Mouse (Mus musculus) heart, adult 18-20 months (tissue): ENCODE results near the gene Desi1. TPM values are rescaled to one million over a fixed set of nuclear protein-coding genes. Genes with fewer than 3 reads are reported as not detected.
"Not testable (repeated sequence)": the region's sequence is repeated elsewhere in the genome, so short reads cannot be mapped to it uniquely, and the experiment has no call there.

Experiments
- DNase-seq, 2 experiments: peaks; one replicate each; pipeline ENCODE4 v3.0.0; 2021 to 2022; ENCODE audit warnings: mixed read lengths in 1 of 2
- total RNA-seq, 2 experiments: library from RNA; stranded (reverse); gene quantifications; 2 replicates each; pipeline ENCODE4 v1.2.3; 2021

Gene Desi1
- total RNA-seq, 2 experiments from 2014 or later, result 25.1 to 29.0 TPM

GRCm38 (mm10) chr15:82019288-82019687 lies 14.4 kb downstream of the Desi1 start:
- no peak for DNase-seq

DNA sequence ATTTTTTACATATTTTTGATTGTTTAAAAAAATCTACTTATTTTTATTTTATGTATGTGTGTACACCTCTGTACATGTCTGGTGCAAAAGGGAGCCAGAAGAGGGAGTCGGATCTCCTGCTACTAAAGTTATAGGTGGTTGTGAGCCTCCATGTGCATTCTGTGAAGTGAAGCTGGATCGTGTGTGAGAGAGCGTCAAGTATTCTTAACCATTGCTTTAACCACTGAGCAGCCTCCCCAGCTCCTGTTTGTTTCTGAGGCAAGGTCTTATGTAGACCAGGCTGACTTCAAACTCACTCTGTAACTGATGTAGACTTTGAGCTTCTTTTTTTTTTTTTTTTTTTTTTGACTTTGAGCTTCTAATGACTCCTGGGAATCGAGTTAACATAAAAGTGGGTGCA lies 16.2 kb downstream of the Desi1 start:
- DNase-seq, result no peak

DNA sequence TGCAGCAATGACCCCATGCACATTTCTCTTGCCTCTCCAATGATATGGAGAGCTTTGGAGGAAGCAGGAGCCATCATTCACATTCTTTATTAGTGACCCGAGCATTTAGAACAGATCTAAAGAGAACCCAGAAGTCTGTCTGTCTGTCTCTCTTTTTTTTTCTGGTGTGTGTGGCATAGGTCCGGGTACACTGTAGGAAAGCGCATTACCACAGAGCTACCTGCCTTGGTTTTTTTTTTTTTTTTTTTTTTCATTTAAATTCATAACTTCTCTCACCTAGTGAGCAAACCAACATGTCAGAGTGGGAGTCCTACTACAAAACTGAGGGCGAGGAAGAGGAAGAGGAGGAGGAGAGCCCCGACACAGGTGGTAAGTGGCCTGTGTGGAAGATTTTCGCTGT lies 16.8 kb downstream of the Desi1 start:
- DNase-seq, result no peak

GRCm38 (mm10) chr15:82016101-82016808 lies 17.4 kb downstream of the Desi1 start:
- peak; percentile 99 to 100 for DNase-seq

- DNase-seq, result peak; percentile 20 to 45
Observed at GRCm38 (mm10) chr15:82015392-82016100, 18.1 kb downstream of the Desi1 start.

- no peak for DNase-seq
Observed at GRCm38 (mm10) chr15:82014745-82015391, 18.8 kb downstream of the Desi1 start.

DNA sequence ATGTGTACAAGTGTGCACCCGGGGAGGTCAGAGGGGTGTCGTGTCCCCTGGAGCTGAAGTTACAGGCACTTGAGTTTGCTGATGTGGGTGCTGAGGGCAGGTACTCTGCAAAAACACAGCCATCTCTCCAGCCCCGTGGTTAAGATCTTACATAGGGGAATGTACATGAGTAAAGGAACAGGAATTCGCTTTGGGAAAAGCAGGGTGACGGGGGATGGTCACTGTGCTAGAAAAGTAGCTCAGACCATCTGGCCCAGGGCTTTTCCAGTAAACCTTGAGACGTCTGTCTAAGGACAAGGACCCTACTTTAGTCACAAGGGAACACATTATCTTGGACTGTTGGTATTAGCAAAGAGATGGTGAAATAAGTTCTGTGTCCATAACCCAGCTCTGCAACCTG lies 21.7 kb downstream of the Desi1 start:
- DNase-seq, result no peak

DNA sequence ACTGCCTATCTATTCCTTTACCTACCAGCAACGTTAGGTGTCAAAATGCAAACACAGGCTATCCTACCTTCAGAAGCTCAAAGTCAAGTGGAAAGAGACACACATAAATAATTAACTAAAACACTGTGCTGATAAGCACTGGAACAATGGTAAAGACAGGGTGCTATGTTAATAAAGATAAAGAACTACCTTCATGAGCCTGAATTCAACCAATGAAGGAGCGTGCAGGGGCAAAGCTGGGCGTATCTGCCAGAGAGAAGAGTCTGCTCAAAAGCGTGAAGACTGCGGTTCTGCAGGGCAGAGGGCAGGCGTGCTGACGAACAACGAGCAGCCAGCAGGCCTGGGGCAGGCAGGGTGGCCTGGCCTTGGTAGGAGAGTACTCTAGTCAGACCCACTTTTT lies 29.4 kb downstream of the Desi1 start:
- no peak for DNase-seq

DNA sequence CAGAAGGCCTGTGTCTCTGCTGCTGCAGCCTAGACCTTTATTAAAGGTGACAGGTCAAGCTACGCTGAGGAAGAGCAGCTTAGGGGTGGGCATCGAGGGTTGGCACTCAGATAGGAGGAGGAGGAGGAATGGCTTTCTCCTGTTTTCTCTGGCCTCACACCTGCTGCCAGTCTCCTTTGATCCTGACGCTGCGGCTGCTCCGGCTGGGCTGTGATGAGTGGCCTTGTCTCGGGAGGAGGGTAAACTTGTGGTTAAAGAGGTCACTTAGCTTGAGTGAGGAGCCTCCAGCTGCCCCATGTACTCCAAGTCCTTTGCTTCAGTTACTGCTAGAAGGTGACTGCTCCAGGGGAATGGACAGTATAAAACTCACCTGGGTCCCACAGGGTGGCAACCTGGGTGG lies 39.7 kb downstream of the Desi1 start:
- DNase-seq, result no peak

GRCm38 (mm10) chr15:81990549-81990948 lies 43.1 kb downstream of the Desi1 start:
- DNase-seq, result peak; percentile 15 to 40

DNA sequence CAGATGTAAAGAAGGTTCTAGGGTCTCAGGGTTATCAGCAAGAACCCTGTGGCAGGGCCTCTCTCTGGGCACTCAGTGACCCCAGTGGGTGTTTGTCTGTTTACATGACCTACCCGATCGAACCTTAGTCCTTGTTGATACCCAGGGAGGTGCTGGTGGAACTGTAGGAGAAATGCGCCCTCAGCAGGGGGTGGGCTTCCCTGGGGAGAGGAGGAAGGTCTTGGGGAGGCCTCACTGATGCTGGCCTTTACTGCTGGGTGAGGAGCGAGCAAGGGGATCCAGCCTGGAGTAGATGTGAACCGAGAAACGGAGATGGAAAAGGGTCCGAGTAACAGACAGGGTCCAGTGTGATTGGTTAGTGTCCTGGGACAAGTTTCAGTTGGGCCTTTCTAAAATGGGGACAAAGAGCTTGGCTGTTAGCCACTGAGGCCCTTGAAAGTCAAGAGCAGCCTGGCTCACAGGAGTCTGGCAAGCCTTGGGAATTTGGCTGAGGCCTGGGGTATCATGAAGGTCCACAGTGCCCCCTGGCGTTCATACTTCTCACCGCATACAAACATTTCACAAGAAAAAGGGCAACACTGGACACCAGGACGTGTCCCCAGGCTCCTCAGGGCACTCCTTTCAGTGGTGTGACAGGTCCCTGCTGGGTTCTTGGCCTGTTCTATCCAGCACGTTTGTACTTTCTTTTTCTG lies 44.1 kb downstream of the Desi1 start:
- DNase-seq, result peak; percentile 90 to 95

DNA sequence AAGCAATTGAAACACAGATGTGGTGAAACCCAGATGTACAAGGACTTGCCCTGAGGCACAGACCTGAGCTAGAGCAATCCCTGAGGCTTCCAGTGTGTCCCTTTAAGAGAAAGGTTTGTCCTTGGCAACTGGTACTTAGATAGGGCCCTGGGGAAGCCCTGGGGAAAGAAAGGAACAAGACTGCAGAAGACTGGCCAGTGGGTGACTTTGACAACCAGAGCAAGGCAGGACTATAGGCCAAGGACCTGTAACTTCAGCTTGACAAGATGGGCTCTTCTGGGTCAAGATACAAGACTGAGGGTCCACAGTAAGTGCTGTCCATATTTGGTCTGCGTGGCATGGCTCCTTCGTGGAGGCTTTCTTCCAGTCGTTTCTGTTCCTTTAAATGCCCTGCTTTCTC lies 46.0 kb downstream of the Desi1 start, which contains the start of gene Xrcc6:
Gene Xrcc6 (plus strand): TSS at position 190 of the 400 bp plus-strand sequence.
- DNase-seq, result no peak

- DNase-seq, result no peak
Observed at GRCm38 (mm10) chr15:81985267-81986161, 48.1 kb downstream of the Desi1 start.

GRCm38 (mm10) chr15:81982173-81982572 lies 51.5 kb downstream of the Desi1 start:
- DNase-seq, result no peak

DNA sequence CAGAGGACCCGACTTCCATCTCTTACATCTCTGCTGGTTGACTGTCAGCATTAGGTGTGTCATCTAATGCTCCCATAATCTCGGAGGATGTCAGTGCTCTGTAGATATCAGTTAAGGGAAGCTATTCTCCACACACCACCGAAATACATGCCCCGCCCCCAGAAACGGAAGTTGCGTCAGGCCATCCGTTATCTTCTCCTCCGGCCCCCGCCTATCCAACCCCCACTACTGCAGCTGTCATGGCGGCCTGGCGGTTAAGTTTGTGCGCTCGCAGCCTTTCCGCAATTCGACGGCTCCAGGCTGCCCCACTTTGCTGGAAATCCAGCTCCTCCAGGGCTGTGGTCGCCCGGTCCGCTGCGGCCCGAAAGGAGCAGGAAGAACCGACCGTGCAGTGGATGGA lies 53.3 kb downstream of the Desi1 start, which contains the start of gene 1700029P11Rik:
Gene 1700029P11Rik (plus strand): TSS at position 220 of the 400 bp plus-strand sequence.
- no peak for DNase-seq

DNA sequence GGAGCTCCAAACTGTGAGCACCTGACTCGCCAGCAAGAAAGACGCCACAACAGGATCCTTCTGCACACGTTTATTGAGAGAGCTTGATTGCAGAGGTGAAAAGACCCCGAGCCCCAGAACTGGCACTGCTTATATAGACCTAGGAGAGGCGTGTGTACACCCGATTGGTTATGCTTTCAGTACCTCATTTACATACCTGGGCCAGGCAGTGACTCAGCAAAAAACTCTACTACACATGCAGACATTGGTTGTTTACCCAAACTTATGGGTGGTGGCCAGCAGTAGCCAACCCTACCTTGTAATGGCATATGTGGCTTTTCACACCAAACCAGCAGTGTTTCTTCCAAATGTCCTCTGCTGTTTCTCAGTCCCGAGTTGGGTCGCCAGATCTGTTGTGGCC lies 58.5 kb downstream of the Desi1 start:
- DNase-seq, result not testable (repeated sequence)

DNA sequence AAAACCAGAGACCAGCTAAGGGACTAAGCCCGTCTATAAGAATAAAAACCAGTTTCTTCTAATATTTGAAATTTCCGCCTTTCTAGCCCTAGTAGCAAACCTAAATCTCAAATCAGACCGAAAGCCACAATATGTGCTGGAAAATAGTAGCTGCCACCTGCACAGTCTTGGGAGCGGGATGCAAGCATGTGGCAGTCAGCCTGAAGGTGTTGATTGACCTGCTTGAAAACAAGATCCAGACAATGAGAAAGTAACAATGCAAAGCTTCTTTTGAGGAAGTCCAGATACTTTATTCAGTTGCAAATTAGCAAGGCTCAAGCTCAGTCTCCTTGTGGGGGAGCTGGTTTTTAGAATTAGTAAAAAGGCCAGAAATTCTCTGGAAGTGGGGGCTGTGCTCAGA lies 63.2 kb downstream of the Desi1 start:
- not testable (repeated sequence) for DNase-seq

DNA sequence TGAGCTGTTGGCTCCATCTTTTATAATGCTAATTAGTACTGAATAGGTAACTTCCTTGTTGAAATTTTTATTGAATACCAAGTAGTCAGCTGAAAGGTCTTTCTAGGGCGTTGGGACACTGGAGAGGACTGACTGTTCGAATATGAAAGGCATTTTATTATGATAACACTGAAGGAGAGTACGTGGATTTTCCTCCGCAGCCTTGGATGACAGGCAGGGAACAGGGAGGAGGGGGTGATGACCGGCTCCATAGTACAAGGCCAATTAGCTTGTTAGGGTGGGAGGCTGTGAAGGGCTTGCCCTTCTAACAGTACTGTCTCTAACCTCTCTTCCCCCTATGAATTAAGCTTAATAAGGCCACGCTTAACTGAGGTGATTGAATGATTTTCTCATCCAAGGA lies 64.0 kb downstream of the Desi1 start:
- DNase-seq, result not testable (repeated sequence)

DNA sequence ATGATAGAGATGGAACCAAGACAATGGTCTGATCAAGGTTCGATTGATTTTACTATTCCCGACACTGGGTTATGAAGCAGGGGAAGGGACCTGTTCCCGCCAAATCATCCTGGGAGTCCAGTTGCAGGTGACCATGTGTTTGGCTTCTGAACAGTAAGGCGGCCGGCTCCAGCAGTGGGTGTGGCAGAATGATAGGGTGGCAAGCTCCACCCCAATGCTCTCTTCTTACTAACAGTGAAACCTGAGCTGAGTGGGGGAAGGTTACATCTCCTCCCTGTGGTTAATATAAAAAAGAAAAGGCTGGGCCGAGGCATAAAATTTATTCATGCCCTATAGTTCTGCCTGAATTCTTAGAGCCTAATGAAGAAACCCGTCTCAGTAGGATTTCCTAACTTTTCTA lies 64.5 kb downstream of the Desi1 start:
- peak in 1 of 2 experiments; percentile 40 for DNase-seq

DNA sequence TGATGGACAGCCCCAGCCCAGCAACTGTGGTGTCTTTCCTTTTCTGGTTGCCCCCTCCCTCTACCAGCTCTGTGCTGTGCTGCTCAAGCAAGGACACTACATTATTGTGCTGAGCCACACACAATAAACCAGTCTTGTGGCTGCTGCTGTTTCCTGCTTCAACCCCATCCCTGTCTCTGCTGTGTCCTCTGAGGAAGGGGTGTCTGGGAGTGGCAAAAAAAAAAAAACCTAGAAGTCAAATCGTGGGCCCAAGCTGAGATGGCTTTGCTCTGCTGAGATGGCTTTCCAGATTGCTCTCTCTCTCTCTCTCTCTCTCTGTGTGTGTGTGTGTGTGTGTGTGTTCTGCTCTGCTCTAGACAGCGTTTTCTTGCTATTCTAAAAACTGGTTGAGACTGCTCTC lies 65.2 kb downstream of the Desi1 start:
- no peak for DNase-seq

- no peak for DNase-seq
Observed at GRCm38 (mm10) chr15:81967821-81968220, 65.8 kb downstream of the Desi1 start.
